Mouse (Mus musculus) MEL (cell line): ENCODE data around the gene Zfp811. TPM values are rescaled to one million over a fixed set of nuclear protein-coding genes. Genes with fewer than 3 reads are reported as not detected.

Source experiments
- DNase-seq: peaks from one replicate; pipeline ENCODE4 v3.0.0; 2011; ENCODE audit warnings: low read depth, low spot score
- H3K27ac ChIP-seq: 2 replicates; pipeline ENCODE4 v1.5.1; 2012; ENCODE audit warnings: low read depth, mild to moderate bottlenecking, control low read depth, low read length, moderate library complexity; ENCODE audit not compliant: control insufficient read depth
- H3K27me3 ChIP-seq, 2 experiments: fragments of 150-350 bp in 1 of 2; sonication (generic) in 1 of 2; 2 replicates each; pipeline ENCODE4 v1.6.1; 2012; ENCODE audit warnings: low read length in 2 of 2, mild to moderate bottlenecking in 2 of 2, improper control_type of control experiment in 1 of 2, moderate library complexity in 1 of 2; ENCODE audit not compliant: insufficient read depth in 2 of 2, control insufficient read depth in 1 of 2
- H3K36me3 ChIP-seq, 2 experiments: 2 replicates each; pipeline ENCODE4 v1.6.1; 2012 to 2014; ENCODE audit warnings: low read length in 2 of 2, improper control_type of control experiment in 1 of 2, inconsistent platforms in 1 of 2, mild to moderate bottlenecking in 1 of 2; ENCODE audit not compliant: insufficient read depth in 2 of 2, control insufficient read depth in 1 of 2
- H3K4me1 ChIP-seq, 2 experiments: fragments of 150-350 bp in 1 of 2; sonication (generic) in 1 of 2; 2 replicates each; pipeline ENCODE4 v1.6.1; 2012; ENCODE audit warnings: low read length in 2 of 2, improper control_type of control experiment in 1 of 2, mild to moderate bottlenecking in 1 of 2; ENCODE audit not compliant: insufficient read depth in 2 of 2, control insufficient read depth in 1 of 2
- H3K4me3 ChIP-seq, 2 experiments: fragments of 150-350 bp in 1 of 2; sonication (generic) in 1 of 2; 2 replicates each; pipeline ENCODE4 v1.5.1; 2012; ENCODE audit warnings: low read depth in 2 of 2, low read length in 2 of 2, mild to moderate bottlenecking in 2 of 2, moderate library complexity in 2 of 2, control low read depth in 1 of 2, improper control_type of control experiment in 1 of 2; ENCODE audit not compliant: control insufficient read depth in 1 of 2, insufficient read depth in 1 of 2
- H3K79me2 ChIP-seq: 2 replicates; pipeline ENCODE4 v1.6.1; 2012; ENCODE audit warnings: mild to moderate bottlenecking, low read length, moderate library complexity; ENCODE audit not compliant: control insufficient read depth, poor library complexity, insufficient read depth
- H3K9ac ChIP-seq: 2 replicates; pipeline ENCODE4 v1.6.1; 2012; ENCODE audit warnings: low read depth, mild to moderate bottlenecking, control low read depth, low read length, moderate library complexity; ENCODE audit not compliant: control insufficient read depth, poor library complexity, severe bottlenecking
- H3K9me3 ChIP-seq: fragments of 150-350 bp; sonication (generic); replicated peaks from 2 replicates; pipeline ENCODE4 v1.6.1; 2012; ENCODE audit warnings: mild to moderate bottlenecking, low read length, improper control_type of control experiment, moderate library complexity; ENCODE audit not compliant: insufficient read depth
- BHLHE40 ChIP-seq: IDR thresholded peaks from 2 replicates; pipeline ENCODE4 v1.6.1; 2012; ENCODE audit warnings: low read depth, mild to moderate bottlenecking, inconsistent platforms, low read length, improper control_type of control experiment, borderline replicate concordance
- CTCF ChIP-seq, 3 experiments: IDR thresholded peaks in 2 of 3; conservative IDR thresholded peaks in 1 of 3; 2 replicates each; pipeline ENCODE4 v1.5.1; 2011 to 2012; ENCODE audit warnings: low read length in 3 of 3, low read depth in 2 of 3, mild to moderate bottlenecking in 2 of 3, improper control_type of control experiment in 1 of 3, inconsistent platforms in 1 of 3, mixed read lengths in 1 of 3, moderate library complexity in 1 of 3; ENCODE audit not compliant: control insufficient read depth in 1 of 3, insufficient read depth in 1 of 3, poor library complexity in 1 of 3, severe bottlenecking in 1 of 3
- GABPA ChIP-seq: IDR thresholded peaks from 2 replicates; pipeline ENCODE4 v1.6.1; 2012; ENCODE audit warnings: low read depth, mild to moderate bottlenecking, inconsistent platforms, low read length, improper control_type of control experiment, moderate library complexity
- GATA1 ChIP-seq: IDR thresholded peaks from 2 replicates; pipeline ENCODE4 v1.6.1; 2011; ENCODE audit warnings: low read depth, low read length, improper control_type of control experiment
- HCFC1 ChIP-seq: IDR thresholded peaks from 2 replicates; pipeline ENCODE4 v1.6.1; 2012; ENCODE audit warnings: low read depth, mild to moderate bottlenecking, inconsistent platforms, low read length, improper control_type of control experiment, moderate library complexity
- MAFK ChIP-seq: IDR thresholded peaks from 2 replicates; pipeline ENCODE4 v1.6.1; 2011; ENCODE audit warnings: low read depth, mild to moderate bottlenecking, low read length, improper control_type of control experiment, borderline replicate concordance
- MYC ChIP-seq: IDR thresholded peaks from 2 replicates; pipeline ENCODE4 v1.6.1; 2011; ENCODE audit warnings: low read depth, mild to moderate bottlenecking, low read length, improper control_type of control experiment, moderate library complexity
- NELFE ChIP-seq: IDR thresholded peaks from 2 replicates; pipeline ENCODE4 v1.6.1; 2011; ENCODE audit warnings: low read depth, low read length, improper control_type of control experiment
- NRF1 ChIP-seq: IDR thresholded peaks from 2 replicates; pipeline ENCODE4 v1.6.1; 2014; ENCODE audit warnings: low read depth, mild to moderate bottlenecking, inconsistent platforms, low read length, improper control_type of control experiment, moderate library complexity; ENCODE audit not compliant: poor library complexity, insufficient read depth, severe bottlenecking
- POLR2A ChIP-seq, 2 experiments: IDR thresholded peaks; 2 replicates each; pipeline ENCODE4 v1.6.1; 2011 to 2012; ENCODE audit warnings: low read length in 2 of 2, mild to moderate bottlenecking in 2 of 2, control low read depth in 1 of 2, improper control_type of control experiment in 1 of 2, low read depth in 1 of 2, moderate library complexity in 1 of 2; ENCODE audit not compliant: control insufficient read depth in 1 of 2, insufficient read depth in 1 of 2, poor library complexity in 1 of 2
- RAD21 ChIP-seq: IDR thresholded peaks from 2 replicates; pipeline ENCODE4 v1.6.1; 2011; ENCODE audit warnings: mild to moderate bottlenecking, low read depth, low read length, improper control_type of control experiment
- TAL1 ChIP-seq: IDR thresholded peaks from 2 replicates; pipeline ENCODE4 v1.6.1; 2012; ENCODE audit warnings: mild to moderate bottlenecking, inconsistent platforms, low read length, moderate library complexity, mixed read lengths
- TBP ChIP-seq: IDR thresholded peaks from 2 replicates; pipeline ENCODE4 v1.8.0; 2011; ENCODE audit warnings: low read depth, low read length, improper control_type of control experiment
- UBTF ChIP-seq: IDR thresholded peaks from 2 replicates; pipeline ENCODE4 v1.6.1; 2012; ENCODE audit warnings: low read depth, mild to moderate bottlenecking, inconsistent platforms, low read length, improper control_type of control experiment, moderate library complexity, borderline replicate concordance; ENCODE audit not compliant: insufficient read depth
- USF2 ChIP-seq, 2 experiments: IDR thresholded peaks; 2 replicates each; pipeline ENCODE4 v1.6.1; 2011 to 2012; ENCODE audit warnings: improper control_type of control experiment in 2 of 2, low read length in 2 of 2, borderline replicate concordance in 1 of 2, inconsistent platforms in 1 of 2, low read depth in 1 of 2, mild to moderate bottlenecking in 1 of 2; ENCODE audit not compliant: insufficient read depth in 1 of 2
- ZC3H11A ChIP-seq: IDR thresholded peaks from 2 replicates; pipeline ENCODE4 v1.6.1; 2012; ENCODE audit warnings: low read depth, mild to moderate bottlenecking, inconsistent platforms, low read length, improper control_type of control experiment
- ZMIZ1 ChIP-seq: IDR thresholded peaks from 2 replicates; pipeline ENCODE4 v1.6.1; 2012; ENCODE audit warnings: low read depth, mild to moderate bottlenecking, inconsistent platforms, low read length, improper control_type of control experiment, moderate library complexity
- ZNF384 ChIP-seq: IDR thresholded peaks from 2 replicates; pipeline ENCODE4 v1.6.1; 2012; ENCODE audit warnings: low read depth, mild to moderate bottlenecking, inconsistent platforms, low read length, improper control_type of control experiment
- polyA plus RNA-seq, 2 experiments: library from polyadenylated mRNA; stranded (reverse) in 1 of 2; unstranded in 1 of 2; fragments of >175 nt in 1 of 2; fragments of >200 nt in 1 of 2; gene quantifications; 2 replicates each; pipeline versions ENCODE4 v1.2.1 to v1.2.4; 2012; ENCODE audit warnings: low replicate concordance in 2 of 2, low read depth in 1 of 2; ENCODE audit not compliant: insufficient read length in 2 of 2, insufficient read depth in 1 of 2, missing spikeins in 1 of 2
- total RNA-seq: library from RNA; depleted of rRNA; stranded (reverse); fragments of 300-350 nt; gene quantifications from 2 replicates; pipeline ENCODE4 v1.2.3, GENCODE M21; 2012

Zfp811 gene
- total and polyA plus RNA-seq, 3 experiments: not detected

- H3K27me3 ChIP-seq: no peaks in the 10 kb centered on the region; a peak in 1 of 4 replicates
- H3K27ac ChIP-seq: no peak overlapping the region
- H3K36me3 ChIP-seq: no peaks in the 10 kb centered on the region
- no peaks in the 10 kb centered on the region for H3K9me3 ChIP-seq
- no peaks in the 10 kb centered on the region for H3K4me1 ChIP-seq
- TF ChIP-seq TBP (no peak), HCFC1 (no peak), NELFE (no peak), GATA1 (no peak), UBTF (no peak), GABPA (no peak), RAD21 (no peak), MYC (no peak), CTCF (IDR thresholded peaks at IDR 0.05 in 2 of 3, conservative IDR thresholded peaks at IDR 0.05 in 1 of 3; ENCODE audit: control insufficient read depth in 1 of 3, insufficient read depth in 1 of 3, low read depth in 2 of 3, low read length in 3 of 3, poor library complexity in 1 of 3, severe bottlenecking in 1 of 3) (no peak), ZMIZ1 (no peak), TAL1 (no peak), USF2 (IDR thresholded peaks at IDR 0.05; ENCODE audit: borderline replicate concordance in 1 of 2, insufficient read depth in 1 of 2, low read depth in 1 of 2, low read length in 2 of 2) (no peak), NRF1 (no peak)
- no peaks in the 10 kb centered on the region for H3K79me2 ChIP-seq
- DNase-seq: no peak
- no peak overlapping the region for H3K4me3 ChIP-seq
- H3K9ac ChIP-seq: no peak overlapping the region
Measured at GRCm38 (mm10) chr17:32816074-32816784, 6.5 kb upstream of the Zfp811 start.

- TF ChIP-seq MAFK: no peak
- TF ChIP-seq BHLHE40: no peak
- TF ChIP-seq ZC3H11A: no peak
- no peak for TF ChIP-seq POLR2A (IDR thresholded peaks at IDR 0.05; ENCODE audit: control insufficient read depth in 1 of 2, insufficient read depth in 1 of 2, low read depth in 1 of 2, low read length in 2 of 2, poor library complexity in 1 of 2)
- TF ChIP-seq ZNF384: no peak
- TF ChIP-seq GABPA: no peak
- no peak for DNase-seq
- no peaks in the 10 kb centered on the region for H3K4me1 ChIP-seq
- H3K9ac ChIP-seq: no peak overlapping the region
- no peaks in the 10 kb centered on the region for H3K9me3 ChIP-seq
- H3K4me3 ChIP-seq: no peak overlapping the region
- no peaks in the 10 kb centered on the region for H3K36me3 ChIP-seq
- H3K79me2 ChIP-seq: no peaks in the 10 kb centered on the region
- H3K27me3 ChIP-seq: peaks cover 0 to 5% of the 10 kb centered on the region in 2 experiments; a peak in 3 of 4 replicates
- H3K27ac ChIP-seq: no peak overlapping the region
Measured at GRCm38 (mm10) chr17:32814136-32814535, 4.4 kb upstream of the Zfp811 start.
